Comparison of ENCODE assay signal across 9 mouse cellular contexts in genomic region chr11:88803231-88804010, GRCm38 (mm10).
DNase-seq lines count a peak whose midpoint lies in the region; ATAC-seq and TF ChIP-seq lines count a peak whose summit lies in the region.
"Had no signal": no experiment of that assay in that cellular context is flagged by ENCODE, and none has a peak within 500 bp of the region (broad histone marks: within the 10 kb centered on the region; RNA-seq: fewer than 3 reads in every experiment).

No protein-coding gene starts in this region.

- H3K4me3 ChIP-seq in kidney, postnatal 0 days (replicated peaks; ENCODE audit: low read depth, low read length) = 0 out of 2 replicates have a peak overlapping the region, but pooled peaks have one; percentile 11
- peak overlapping the region; percentile 18 for H3K4me3 ChIP-seq in embryonic facial prominence, embryonic 15.5 days (replicated peaks)
- peak overlapping the region; percentile 20; the same call in 1 of the 2 replicates for H3K4me3 ChIP-seq in intestine, embryonic 14.5 days (ENCODE audit: low read depth, low read length)
- H3K4me3 ChIP-seq in neural tube, embryonic 14.5 days (ENCODE audit: low read depth, low read length) = no peak overlapping the region

- no peaks in the 10 kb centered on the region for H3K9me3 ChIP-seq in kidney, postnatal 0 days (replicated peaks; ENCODE audit: low read length)
- H3K9me3 ChIP-seq in embryonic facial prominence, embryonic 15.5 days (replicated peaks) = no peaks in the 10 kb centered on the region
- no peaks in the 10 kb centered on the region for H3K9me3 ChIP-seq in intestine, embryonic 14.5 days (ENCODE audit: control insufficient read depth, low read length)
- H3K9me3 ChIP-seq in neural tube, embryonic 14.5 days (ENCODE audit: control insufficient read depth, low read length) = no peaks in the 10 kb centered on the region

- no peak for ATAC-seq in kidney, postnatal 0 days (replicated peaks; ENCODE audit: low FRiP score, low read depth)
- ATAC-seq in embryonic facial prominence, embryonic 15.5 days (ENCODE audit: insufficient number of reproducible peaks, low FRiP score, low TSS enrichment, low read depth) = no peak
- ATAC-seq in intestine, embryonic 14.5 days (replicated peaks; ENCODE audit: low FRiP score, low TSS enrichment, low read depth) = no peak
- no peak for ATAC-seq in neural tube, embryonic 14.5 days (ENCODE audit: low read depth)

- H3K9ac ChIP-seq in kidney, postnatal 0 days (ENCODE audit: low read depth, low read length) = no peak overlapping the region
- no peak overlapping the region for H3K9ac ChIP-seq in embryonic facial prominence, embryonic 15.5 days
- H3K9ac ChIP-seq in intestine, embryonic 14.5 days (ENCODE audit: low read length) = no peak overlapping the region
- H3K9ac ChIP-seq in neural tube, embryonic 14.5 days (replicated peaks; ENCODE audit: low read depth, low read length) = no peak overlapping the region

- H3K4me2 ChIP-seq in kidney, postnatal 0 days (ENCODE audit: low read length) = peak overlapping the region; percentile 45
- peak overlapping the region; percentile 37 for H3K4me2 ChIP-seq in embryonic facial prominence, embryonic 15.5 days (replicated peaks)
- peak overlapping the region; percentile 44 for H3K4me2 ChIP-seq in intestine, embryonic 14.5 days (ENCODE audit: low read length)
- H3K4me2 ChIP-seq in neural tube, embryonic 14.5 days (ENCODE audit: low read depth, low read length) = peak overlapping the region; percentile 11

- peak; percentile 39 for DNase-seq in kidney, postnatal 0 days (ENCODE audit: low spot score)
- no peak for DNase-seq in kidney, adult 8-10 months
- no peak for DNase-seq in intestine, embryonic 14.5 days (ENCODE audit: low spot score)
- no peak for DNase-seq in gastrocnemius, postnatal 4 days (ENCODE audit: low spot score in 2 of 2)
- DNase-seq in frontal cortex, postnatal 14 days (ENCODE audit: low spot score in 2 of 2) = no peak
- DNase-seq in adrenal gland, adult 8-10 months = no peak
- DNase-seq: cerebellum, adult 11-12 months had no signal

- no peak overlapping the region for H3K27ac ChIP-seq in kidney, postnatal 0 days
- no peak overlapping the region for H3K27ac ChIP-seq in embryonic facial prominence, embryonic 15.5 days (replicated peaks)
- no peak overlapping the region for H3K27ac ChIP-seq in intestine, embryonic 14.5 days (ENCODE audit: low read depth)
- no peak overlapping the region for H3K27ac ChIP-seq in neural tube, embryonic 14.5 days (ENCODE audit: low read depth, low read length)

- no peaks in the 10 kb centered on the region for H3K36me3 ChIP-seq in kidney, postnatal 0 days (ENCODE audit: insufficient read depth, low read length)
- no peaks in the 10 kb centered on the region for H3K36me3 ChIP-seq in embryonic facial prominence, embryonic 15.5 days
- H3K36me3 ChIP-seq in intestine, embryonic 14.5 days (ENCODE audit: control insufficient read depth, insufficient read depth, low read length) = no peaks in the 10 kb centered on the region
- no peaks in the 10 kb centered on the region for H3K36me3 ChIP-seq in neural tube, embryonic 14.5 days (ENCODE audit: control insufficient read depth, insufficient read depth, low read length)

- H3K27me3 ChIP-seq in kidney, postnatal 0 days (ENCODE audit: insufficient read depth, low read length) = no peaks in the 10 kb centered on the region
- no peaks in the 10 kb centered on the region for H3K27me3 ChIP-seq in embryonic facial prominence, embryonic 15.5 days
- H3K27me3 ChIP-seq in intestine, embryonic 14.5 days (replicated peaks; ENCODE audit: control insufficient read depth, insufficient read depth, low read length) = no peaks in the 10 kb centered on the region
- no peaks in the 10 kb centered on the region for H3K27me3 ChIP-seq in neural tube, embryonic 14.5 days (ENCODE audit: control insufficient read depth, insufficient read depth, low read length)

- peaks cover 7% of the 10 kb centered on the region; the same call in 1 of the 2 replicates for H3K4me1 ChIP-seq in kidney, postnatal 0 days (replicated peaks; ENCODE audit: insufficient read depth, low read length)
- no peaks in the 10 kb centered on the region for H3K4me1 ChIP-seq in embryonic facial prominence, embryonic 15.5 days
- peaks cover 7% of the 10 kb centered on the region; the same call in 1 of the 2 replicates for H3K4me1 ChIP-seq in intestine, embryonic 14.5 days (replicated peaks; ENCODE audit: control insufficient read depth, insufficient read depth, low read length)
- no peaks in the 10 kb centered on the region for H3K4me1 ChIP-seq in neural tube, embryonic 14.5 days (ENCODE audit: control insufficient read depth, insufficient read depth, low read length)

- 49% methylated on average over 31 of the region's 31 CpGs for WGBS in kidney, postnatal 0 days
- WGBS in embryonic facial prominence, embryonic 15.5 days = 42% methylated on average over 31 of the region's 31 CpGs
- WGBS in intestine, embryonic 14.5 days = 50% methylated on average over 31 of the region's 31 CpGs
- 66% methylated on average over 31 of the region's 31 CpGs for WGBS in neural tube, embryonic 14.5 days

- TF ChIP-seq CTCF in kidney, postnatal 0 days (IDR thresholded peaks at IDR 0.05; ENCODE audit: low read depth) = no peak
